Mouse (Mus musculus) MEL (cell line): ENCODE measurements around the gene Cdk14. TPM values are rescaled to one million over a fixed set of nuclear protein-coding genes. Genes with fewer than 3 reads are reported as not detected.

ENCODE experiments used
- DNase-seq: peaks from one replicate; pipeline ENCODE4 v3.0.0; 2011; ENCODE audit warnings: low read depth, low spot score
- H3K27ac ChIP-seq: 2 replicates; pipeline ENCODE4 v1.5.1; 2012; ENCODE audit warnings: low read depth, mild to moderate bottlenecking, control low read depth, low read length, moderate library complexity; ENCODE audit not compliant: control insufficient read depth
- H3K27me3 ChIP-seq, 2 experiments: fragments of 150-350 bp in 1 of 2; sonication (generic) in 1 of 2; 2 replicates each; pipeline ENCODE4 v1.6.1; 2012; ENCODE audit warnings: low read length in 2 of 2, mild to moderate bottlenecking in 2 of 2, improper control_type of control experiment in 1 of 2, moderate library complexity in 1 of 2; ENCODE audit not compliant: insufficient read depth in 2 of 2, control insufficient read depth in 1 of 2
- H3K36me3 ChIP-seq, 2 experiments: 2 replicates each; pipeline ENCODE4 v1.6.1; 2012 to 2014; ENCODE audit warnings: low read length in 2 of 2, improper control_type of control experiment in 1 of 2, inconsistent platforms in 1 of 2, mild to moderate bottlenecking in 1 of 2; ENCODE audit not compliant: insufficient read depth in 2 of 2, control insufficient read depth in 1 of 2
- H3K4me1 ChIP-seq, 2 experiments: fragments of 150-350 bp in 1 of 2; sonication (generic) in 1 of 2; 2 replicates each; pipeline ENCODE4 v1.6.1; 2012; ENCODE audit warnings: low read length in 2 of 2, improper control_type of control experiment in 1 of 2, mild to moderate bottlenecking in 1 of 2; ENCODE audit not compliant: insufficient read depth in 2 of 2, control insufficient read depth in 1 of 2
- H3K4me3 ChIP-seq, 2 experiments: fragments of 150-350 bp in 1 of 2; sonication (generic) in 1 of 2; 2 replicates each; pipeline ENCODE4 v1.5.1; 2012; ENCODE audit warnings: low read depth in 2 of 2, low read length in 2 of 2, mild to moderate bottlenecking in 2 of 2, moderate library complexity in 2 of 2, control low read depth in 1 of 2, improper control_type of control experiment in 1 of 2; ENCODE audit not compliant: control insufficient read depth in 1 of 2, insufficient read depth in 1 of 2
- H3K79me2 ChIP-seq: 2 replicates; pipeline ENCODE4 v1.6.1; 2012; ENCODE audit warnings: mild to moderate bottlenecking, low read length, moderate library complexity; ENCODE audit not compliant: control insufficient read depth, poor library complexity, insufficient read depth
- H3K9ac ChIP-seq: 2 replicates; pipeline ENCODE4 v1.6.1; 2012; ENCODE audit warnings: low read depth, mild to moderate bottlenecking, control low read depth, low read length, moderate library complexity; ENCODE audit not compliant: control insufficient read depth, poor library complexity, severe bottlenecking
- H3K9me3 ChIP-seq: fragments of 150-350 bp; sonication (generic); replicated peaks from 2 replicates; pipeline ENCODE4 v1.6.1; 2012; ENCODE audit warnings: mild to moderate bottlenecking, low read length, improper control_type of control experiment, moderate library complexity; ENCODE audit not compliant: insufficient read depth
- BHLHE40 ChIP-seq: IDR thresholded peaks from 2 replicates; pipeline ENCODE4 v1.6.1; 2012; ENCODE audit warnings: low read depth, mild to moderate bottlenecking, inconsistent platforms, low read length, improper control_type of control experiment, borderline replicate concordance
- CHD1 ChIP-seq: IDR thresholded peaks from 2 replicates; pipeline ENCODE4 v1.6.1; 2012; ENCODE audit warnings: low read depth, mild to moderate bottlenecking, inconsistent platforms, low read length, improper control_type of control experiment
- CTCF ChIP-seq, 3 experiments: IDR thresholded peaks in 2 of 3; conservative IDR thresholded peaks in 1 of 3; 2 replicates each; pipeline ENCODE4 v1.5.1; 2011 to 2012; ENCODE audit warnings: low read length in 3 of 3, low read depth in 2 of 3, mild to moderate bottlenecking in 2 of 3, improper control_type of control experiment in 1 of 3, inconsistent platforms in 1 of 3, mixed read lengths in 1 of 3, moderate library complexity in 1 of 3; ENCODE audit not compliant: control insufficient read depth in 1 of 3, insufficient read depth in 1 of 3, poor library complexity in 1 of 3, severe bottlenecking in 1 of 3
- ELF1 ChIP-seq: IDR thresholded peaks from 2 replicates; pipeline ENCODE4 v1.6.1; 2014; ENCODE audit warnings: low read depth, mild to moderate bottlenecking, inconsistent platforms, low read length, improper control_type of control experiment, moderate library complexity
- EP300 ChIP-seq, 2 experiments: IDR thresholded peaks; 2 replicates each; pipeline ENCODE4 v1.6.1; 2011; ENCODE audit warnings: improper control_type of control experiment in 2 of 2, low read length in 2 of 2, low read depth in 1 of 2, mild to moderate bottlenecking in 1 of 2
- ETS1 ChIP-seq: IDR thresholded peaks from 2 replicates; pipeline ENCODE4 v1.6.1; 2012; ENCODE audit warnings: low read depth, mild to moderate bottlenecking, inconsistent platforms, low read length, improper control_type of control experiment, moderate library complexity
- GATA1 ChIP-seq: IDR thresholded peaks from 2 replicates; pipeline ENCODE4 v1.6.1; 2011; ENCODE audit warnings: low read depth, low read length, improper control_type of control experiment
- MAFK ChIP-seq: IDR thresholded peaks from 2 replicates; pipeline ENCODE4 v1.6.1; 2011; ENCODE audit warnings: low read depth, mild to moderate bottlenecking, low read length, improper control_type of control experiment, borderline replicate concordance
- MAX ChIP-seq: IDR thresholded peaks from 2 replicates; pipeline ENCODE4 v1.6.1; 2011; ENCODE audit warnings: low read length, improper control_type of control experiment
- MAZ ChIP-seq: IDR thresholded peaks from 2 replicates; pipeline ENCODE4 v1.6.1; 2012; ENCODE audit warnings: low read depth, mild to moderate bottlenecking, inconsistent platforms, low read length, improper control_type of control experiment
- MXI1 ChIP-seq: IDR thresholded peaks from 2 replicates; pipeline ENCODE4 v1.6.1; 2011; ENCODE audit warnings: mild to moderate bottlenecking, low read depth, low read length, improper control_type of control experiment
- MYB ChIP-seq: IDR thresholded peaks from 2 replicates; pipeline ENCODE4 v1.6.1; 2011; ENCODE audit warnings: mild to moderate bottlenecking, low read depth, low read length, improper control_type of control experiment
- NELFE ChIP-seq: IDR thresholded peaks from 2 replicates; pipeline ENCODE4 v1.6.1; 2011; ENCODE audit warnings: low read depth, low read length, improper control_type of control experiment
- NRF1 ChIP-seq: IDR thresholded peaks from 2 replicates; pipeline ENCODE4 v1.6.1; 2014; ENCODE audit warnings: low read depth, mild to moderate bottlenecking, inconsistent platforms, low read length, improper control_type of control experiment, moderate library complexity; ENCODE audit not compliant: poor library complexity, insufficient read depth, severe bottlenecking
- POLR2A ChIP-seq, 2 experiments: IDR thresholded peaks; 2 replicates each; pipeline ENCODE4 v1.6.1; 2011 to 2012; ENCODE audit warnings: low read length in 2 of 2, mild to moderate bottlenecking in 2 of 2, control low read depth in 1 of 2, improper control_type of control experiment in 1 of 2, low read depth in 1 of 2, moderate library complexity in 1 of 2; ENCODE audit not compliant: control insufficient read depth in 1 of 2, insufficient read depth in 1 of 2, poor library complexity in 1 of 2
- POLR2AphosphoS2 ChIP-seq: IDR thresholded peaks from 2 replicates; pipeline ENCODE4 v1.6.1; 2011; ENCODE audit warnings: low read length, improper control_type of control experiment
- TAL1 ChIP-seq: IDR thresholded peaks from 2 replicates; pipeline ENCODE4 v1.6.1; 2012; ENCODE audit warnings: mild to moderate bottlenecking, inconsistent platforms, low read length, moderate library complexity, mixed read lengths
- TBP ChIP-seq: IDR thresholded peaks from 2 replicates; pipeline ENCODE4 v1.8.0; 2011; ENCODE audit warnings: low read depth, low read length, improper control_type of control experiment
- TCF12 ChIP-seq: IDR thresholded peaks from 2 replicates; pipeline ENCODE4 v1.6.1; 2014; ENCODE audit warnings: low read depth, mild to moderate bottlenecking, inconsistent platforms, low read length, improper control_type of control experiment, moderate library complexity
- USF1 ChIP-seq: IDR thresholded peaks from 2 replicates; pipeline ENCODE4 v1.6.1; 2014; ENCODE audit warnings: low read depth, mild to moderate bottlenecking, inconsistent platforms, low read length, improper control_type of control experiment, moderate library complexity
- USF2 ChIP-seq, 2 experiments: IDR thresholded peaks; 2 replicates each; pipeline ENCODE4 v1.6.1; 2011 to 2012; ENCODE audit warnings: improper control_type of control experiment in 2 of 2, low read length in 2 of 2, borderline replicate concordance in 1 of 2, inconsistent platforms in 1 of 2, low read depth in 1 of 2, mild to moderate bottlenecking in 1 of 2; ENCODE audit not compliant: insufficient read depth in 1 of 2
- ZC3H11A ChIP-seq: IDR thresholded peaks from 2 replicates; pipeline ENCODE4 v1.6.1; 2012; ENCODE audit warnings: low read depth, mild to moderate bottlenecking, inconsistent platforms, low read length, improper control_type of control experiment
- ZKSCAN1 ChIP-seq: IDR thresholded peaks from 2 replicates; pipeline ENCODE4 v1.6.1; 2012; ENCODE audit warnings: low read depth, mild to moderate bottlenecking, inconsistent platforms, low read length, improper control_type of control experiment, moderate library complexity
- polyA plus RNA-seq, 2 experiments: library from polyadenylated mRNA; stranded (reverse) in 1 of 2; unstranded in 1 of 2; fragments of >175 nt in 1 of 2; fragments of >200 nt in 1 of 2; gene quantifications; 2 replicates each; pipeline versions ENCODE4 v1.2.1 to v1.2.4; 2012; ENCODE audit warnings: low replicate concordance in 2 of 2, low read depth in 1 of 2; ENCODE audit not compliant: insufficient read length in 2 of 2, insufficient read depth in 1 of 2, missing spikeins in 1 of 2
- total RNA-seq: library from RNA; depleted of rRNA; stranded (reverse); fragments of 300-350 nt; gene quantifications from 2 replicates; pipeline ENCODE4 v1.2.3, GENCODE M21; 2012

The Cdk14 gene
- total and polyA plus RNA-seq, 3 experiments: not detected

DNA sequence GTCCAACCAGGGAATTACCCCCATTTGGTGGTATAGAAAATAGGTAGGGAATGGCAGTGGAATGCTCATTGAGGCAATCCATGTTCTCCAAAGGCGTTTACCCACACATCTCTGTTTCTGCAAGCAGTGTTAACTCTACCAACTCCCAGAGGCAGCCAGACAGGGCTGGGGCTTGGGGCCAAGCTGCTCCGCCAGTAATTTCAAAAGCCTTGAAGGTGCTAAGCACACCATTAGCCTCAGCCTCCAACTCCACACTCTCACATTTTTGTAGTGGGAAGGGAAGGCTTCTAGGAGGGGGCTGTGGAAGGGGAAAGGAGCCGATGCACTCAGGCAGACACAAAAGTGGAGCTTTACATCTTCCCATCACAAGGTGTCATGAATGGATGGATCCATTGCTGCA, 525.1 kb downstream of the Cdk14 start:
- DNase-seq: no peak
- no peaks in the 10 kb centered on the region for H3K36me3 ChIP-seq
- H3K79me2 ChIP-seq: no peaks in the 10 kb centered on the region
- no peaks in the 10 kb centered on the region for H3K4me1 ChIP-seq
- no peaks in the 10 kb centered on the region for H3K27me3 ChIP-seq
- no peak overlapping the region for H3K27ac ChIP-seq
- TF ChIP-seq ZC3H11A (no peak), NELFE (no peak), ZKSCAN1 (no peak), MAFK (no peak)
- no peak overlapping the region for H3K9ac ChIP-seq
- H3K9me3 ChIP-seq: no peaks in the 10 kb centered on the region
- H3K4me3 ChIP-seq: no peak overlapping the region

DNA sequence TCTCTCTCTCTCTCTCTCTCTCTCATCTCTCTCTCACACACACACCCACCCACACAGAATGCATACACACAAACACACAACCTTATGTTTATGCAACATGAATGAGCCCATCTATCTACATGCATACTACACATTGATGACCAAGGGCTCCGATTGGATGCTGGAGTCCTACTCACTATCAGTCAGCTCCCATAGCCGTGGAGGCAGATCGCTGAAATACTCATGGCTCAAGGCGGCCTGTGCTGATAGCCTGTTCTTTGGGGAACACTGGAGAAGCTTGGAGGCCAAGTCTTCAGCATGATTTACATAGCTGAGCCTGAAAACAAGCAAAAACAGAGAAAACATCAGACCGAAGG, 526.3 kb downstream of the Cdk14 start:
- H3K27ac ChIP-seq: no peak overlapping the region
- no peaks in the 10 kb centered on the region for H3K79me2 ChIP-seq
- H3K27me3 ChIP-seq: no peaks in the 10 kb centered on the region
- H3K4me1 ChIP-seq: no peaks in the 10 kb centered on the region
- no peaks in the 10 kb centered on the region for H3K9me3 ChIP-seq
- no peak overlapping the region for H3K4me3 ChIP-seq
- DNase-seq: no peak
- TF ChIP-seq EP300 (IDR thresholded peaks at IDR 0.05; ENCODE audit: low read depth in 1 of 2, low read length in 2 of 2) (no peak), MAX (no peak), CHD1 (no peak), POLR2A (IDR thresholded peaks at IDR 0.05; ENCODE audit: control insufficient read depth in 1 of 2, insufficient read depth in 1 of 2, low read depth in 1 of 2, low read length in 2 of 2, poor library complexity in 1 of 2) (no peak), TAL1 (no peak), GATA1 (no peak), BHLHE40 (no peak), ELF1 (no peak), MYB (no peak), MAZ (no peak), TBP (no peak)
- H3K36me3 ChIP-seq: no peaks in the 10 kb centered on the region
- H3K9ac ChIP-seq: no peak overlapping the region

DNA sequence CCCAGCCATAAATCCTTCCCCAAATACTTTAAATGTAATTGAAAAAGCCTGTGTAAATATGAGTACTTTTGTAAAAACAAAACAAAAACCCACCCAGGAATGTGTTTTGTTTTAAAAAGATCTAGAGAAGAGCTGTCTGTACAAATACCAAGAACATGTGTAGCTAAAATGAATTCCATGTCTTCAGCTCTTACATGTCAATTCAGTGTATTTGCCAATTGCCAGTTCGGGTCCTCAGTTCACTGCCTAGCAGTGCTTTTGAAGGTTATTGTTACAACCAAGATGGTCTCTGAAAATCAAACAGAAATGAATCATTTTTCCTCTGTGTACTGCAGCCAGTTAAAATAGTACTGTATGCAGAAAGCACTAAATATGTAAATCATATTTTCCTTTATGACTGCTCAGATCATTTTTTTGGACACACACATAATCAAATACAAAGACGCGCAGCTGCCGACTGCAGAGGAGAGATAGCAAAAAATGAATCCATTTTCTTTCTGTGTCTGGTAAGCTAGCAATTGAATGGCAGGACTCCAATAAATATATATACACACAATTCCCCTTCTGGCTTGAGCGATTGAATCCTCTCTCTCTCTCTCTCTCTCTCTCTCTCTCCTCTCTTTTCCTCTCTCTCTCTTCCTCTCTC, 526.8 kb downstream of the Cdk14 start:
- Histone ChIP-seq H3K9ac (no peak overlapping the region), H3K4me1 (no peaks in the 10 kb centered on the region), H3K36me3 (no peaks in the 10 kb centered on the region), H3K79me2 (no peaks in the 10 kb centered on the region), H3K27me3 (no peaks in the 10 kb centered on the region), H3K4me3 (no peak overlapping the region), H3K9me3 (no peaks in the 10 kb centered on the region), H3K27ac (no peak overlapping the region)
- TF ChIP-seq ETS1 (no peak), NRF1 (no peak), CTCF (IDR thresholded peaks at IDR 0.05 in 2 of 3, conservative IDR thresholded peaks at IDR 0.05 in 1 of 3; ENCODE audit: control insufficient read depth in 1 of 3, insufficient read depth in 1 of 3, low read depth in 2 of 3, low read length in 3 of 3, poor library complexity in 1 of 3, severe bottlenecking in 1 of 3) (no peak), MAX (no peak), NELFE (no peak), USF1 (no peak), MYB (no peak), MAZ (no peak), MXI1 (no peak), BHLHE40 (no peak), TCF12 (no peak), USF2 (IDR thresholded peaks at IDR 0.05; ENCODE audit: borderline replicate concordance in 1 of 2, insufficient read depth in 1 of 2, low read depth in 1 of 2, low read length in 2 of 2) (no peak), POLR2A (IDR thresholded peaks at IDR 0.05; ENCODE audit: control insufficient read depth in 1 of 2, insufficient read depth in 1 of 2, low read depth in 1 of 2, low read length in 2 of 2, poor library complexity in 1 of 2) (no peak), POLR2AphosphoS2 (no peak), ZC3H11A (no peak), ELF1 (no peak), TAL1 (no peak), CHD1 (no peak)
- DNase-seq: no peak
